Mouse (Mus musculus) liver, adult 2 months (tissue): ENCODE measurements around the gene Slc22a5. TPM values are rescaled to one million over a fixed set of nuclear protein-coding genes. Genes with fewer than 3 reads are reported as not detected.
A peak's percentile ranks its signal among the peaks of the same experiment; 100 is the strongest.
"Not testable (repeated sequence)": the region's sequence is repeated elsewhere in the genome, so short reads cannot be mapped to it uniquely, and the experiment has no call there.

Experiments used
- DNase-seq: peaks from one replicate; pipeline ENCODE4 v3.0.0-alpha.2; 2011; ENCODE audit warnings: low read depth, low spot score; ENCODE audit errors: extremely low read depth
- H3K27ac ChIP-seq: fragments of 200-500 bp; replicated peaks from 2 replicates; pipeline ENCODE4 v1.5.1; 2012; ENCODE audit warnings: low read depth, mild to moderate bottlenecking, control low read depth, inconsistent platforms, low read length; ENCODE audit not compliant: insufficient read depth
- H3K27me3 ChIP-seq: fragments of 200-500 bp; 2 replicates; pipeline ENCODE4 v1.6.1; 2012; ENCODE audit warnings: mild to moderate bottlenecking, moderate library complexity, low read length, inconsistent platforms; ENCODE audit not compliant: control insufficient read depth, insufficient read depth
- H3K36me3 ChIP-seq: fragments of 200-500 bp; 2 replicates; pipeline ENCODE4 v1.6.1; 2012; ENCODE audit warnings: low read length, inconsistent platforms; ENCODE audit not compliant: control insufficient read depth, insufficient read depth
- H3K4me1 ChIP-seq: fragments of 200-500 bp; 2 replicates; pipeline ENCODE4 v1.6.1; 2011; ENCODE audit warnings: low read length; ENCODE audit not compliant: control insufficient read depth, insufficient read depth
- H3K4me3 ChIP-seq: fragments of 200-500 bp; 2 replicates; pipeline ENCODE4 v1.5.1; 2011; ENCODE audit warnings: low read depth, mild to moderate bottlenecking, control low read depth, low read length, moderate library complexity; ENCODE audit not compliant: insufficient read depth
- H3K79me2 ChIP-seq: fragments of 200-500 bp; 2 replicates; pipeline ENCODE4 v1.6.1; 2012; ENCODE audit warnings: inconsistent platforms, mild to moderate bottlenecking, low read length, moderate library complexity; ENCODE audit not compliant: control insufficient read depth, insufficient read depth
- H3K9ac ChIP-seq: fragments of 200-500 bp; 2 replicates; pipeline ENCODE4 v1.6.1; 2012; ENCODE audit warnings: low read depth, mild to moderate bottlenecking, control low read depth, inconsistent platforms, low read length
- CTCF ChIP-seq: fragments of 200-500 bp; IDR thresholded peaks from 2 replicates; pipeline ENCODE4 v1.5.1; 2011; ENCODE audit warnings: low read depth, low read length, control low read depth
- POLR2A ChIP-seq: fragments of 200-500 bp; IDR thresholded peaks from 2 replicates; pipeline ENCODE4 v1.6.1; 2011; ENCODE audit warnings: low read length, control low read depth; ENCODE audit not compliant: insufficient read depth; ENCODE audit errors: extremely low read depth
- WGBS: fragments of 180-500 bp; shearing (Covaris S2); methylation state at CpG from one replicate; pipeline ENCODE4 v1.1.7; 2018; 5-methylcytosine and 5-hydroxymethylcytosine counted together
- polyA plus RNA-seq: library from polyadenylated mRNA; depleted of rRNA; stranded (reverse); fragments of >200 nt; gene quantifications from 2 replicates; pipeline ENCODE4 v1.2.3, GENCODE M21; 2012
- total RNA-seq: library from RNA; depleted of rRNA; stranded (reverse); fragments of >200 nt; gene quantifications from 2 replicates; pipeline ENCODE4 v1.2.3, GENCODE M21; 2014

Slc22a5 gene
- total and polyA plus RNA-seq, 2 experiments, result 14.7 to 20.8 TPM

- not testable (repeated sequence) for H3K4me1 ChIP-seq, H3K27me3 ChIP-seq, H3K79me2 ChIP-seq, H3K36me3 ChIP-seq
- DNase-seq, result peak; percentile 35
- H3K9ac ChIP-seq, result peak within 1 kb of the TSS; percentile 94
- peak within 1 kb of the TSS; percentile 73 for H3K4me3 ChIP-seq
- H3K27ac ChIP-seq, result peak within 1 kb of the TSS; percentile 69
- 0 out of 2 replicates have a peak, but pooled peaks have one; percentile 11 for TF ChIP-seq POLR2A
- 4% methylated on average over 44 of the region's 50 CpGs for WGBS
These were observed 32.5 kb downstream of the Slc22a5 start, which contains the start of gene Gm12216 for GRCm38 (mm10) chr11:53858761-53859580. Gene Gm12216, minus strand, starts transcription at chr11:53859256.

- H3K4me1 ChIP-seq, result peaks cover 7% of the 10 kb centered on the region
- H3K27me3 ChIP-seq, result no peaks in the 10 kb centered on the region
- H3K36me3 ChIP-seq, result no peaks in the 10 kb centered on the region
- TF ChIP-seq CTCF (no peak), POLR2A (no peak)
- peak overlapping the region; percentile 73 for H3K4me3 ChIP-seq
- H3K9ac ChIP-seq, result peak overlapping the region; percentile 94
- 85% methylated on average over 6 of the region's 6 CpGs for WGBS
- H3K27ac ChIP-seq, result no peak overlapping the region
- H3K79me2 ChIP-seq, result no peaks in the 10 kb centered on the region
- no peak for DNase-seq
These were observed 33.3 kb downstream of the Slc22a5 start for GRCm38 (mm10) chr11:53858058-53858760.

GRCm38 (mm10) chr11:53853665-53854064 is 37.8 kb downstream of the Slc22a5 start:
- peak; percentile 30 for DNase-seq
- Histone ChIP-seq H3K4me1 (peaks cover 7% of the 10 kb centered on the region), H3K27ac (peak overlapping the region; percentile 39), H3K4me3 (no peak overlapping the region), H3K27me3 (no peaks in the 10 kb centered on the region), H3K79me2 (no peaks in the 10 kb centered on the region), H3K36me3 (no peaks in the 10 kb centered on the region), H3K9ac (no peak overlapping the region)
- 21% methylated on average over 5 of the region's 5 CpGs for WGBS
- TF ChIP-seq POLR2A (no peak), CTCF (no peak)

- no peak overlapping the region for H3K27ac ChIP-seq
- DNase-seq, result no peak
These were observed 39.7 kb downstream of the Slc22a5 start for GRCm38 (mm10) chr11:53851795-53852194.

GRCm38 (mm10) chr11:53849588-53850320 is 41.7 kb downstream of the Slc22a5 start:
- TF ChIP-seq CTCF, result peak; percentile 92
- TF ChIP-seq POLR2A, result no peak
- Histone ChIP-seq H3K4me3 (no peak overlapping the region), H3K36me3 (no peaks in the 10 kb centered on the region), H3K4me1 (peaks cover 5% of the 10 kb centered on the region), H3K79me2 (no peaks in the 10 kb centered on the region), H3K27me3 (no peaks in the 10 kb centered on the region), H3K9ac (no peak overlapping the region), H3K27ac (no peak overlapping the region)
- peak; percentile 57 for DNase-seq
- WGBS, result 46% methylated on average over 9 of the region's 9 CpGs

More at GRCm38 (mm10) chr11:53851795-53852194, 39.7 kb downstream of the Slc22a5 start:
- no peak overlapping the region for H3K9ac ChIP-seq
- no peak overlapping the region for H3K4me3 ChIP-seq
- TF ChIP-seq CTCF (no peak), POLR2A (no peak)
- no peaks in the 10 kb centered on the region for H3K36me3 ChIP-seq
- no peaks in the 10 kb centered on the region for H3K27me3 ChIP-seq
- H3K4me1 ChIP-seq, result peaks cover 5% of the 10 kb centered on the region
- no peaks in the 10 kb centered on the region for H3K79me2 ChIP-seq
- 64% methylated on average over 5 of the region's 5 CpGs for WGBS
